Mouse (Mus musculus) cerebellum, adult 2 months (tissue): ENCODE measurements at regions not wholly inside any gene's neighbourhood (a gene's known extent, or its start where the extent isn't known, plus 50 kb on each side); places are given as distances from the start of the nearest gene placed in this dataset.

Experiments
- CTCF ChIP-seq: fragments of 200-500 bp; IDR thresholded peaks from 2 replicates; pipeline ENCODE4 v1.5.1; 2011; ENCODE audit warnings: low read depth, mild to moderate bottlenecking, control low read depth, low read length, moderate library complexity, borderline replicate concordance; ENCODE audit not compliant: insufficient read depth
- POLR2A ChIP-seq: fragments of 200-500 bp; IDR thresholded peaks from 2 replicates; pipeline ENCODE4 v1.6.1; 2011; ENCODE audit warnings: low read length, control low read depth, borderline replicate concordance; ENCODE audit not compliant: insufficient read depth

DNA sequence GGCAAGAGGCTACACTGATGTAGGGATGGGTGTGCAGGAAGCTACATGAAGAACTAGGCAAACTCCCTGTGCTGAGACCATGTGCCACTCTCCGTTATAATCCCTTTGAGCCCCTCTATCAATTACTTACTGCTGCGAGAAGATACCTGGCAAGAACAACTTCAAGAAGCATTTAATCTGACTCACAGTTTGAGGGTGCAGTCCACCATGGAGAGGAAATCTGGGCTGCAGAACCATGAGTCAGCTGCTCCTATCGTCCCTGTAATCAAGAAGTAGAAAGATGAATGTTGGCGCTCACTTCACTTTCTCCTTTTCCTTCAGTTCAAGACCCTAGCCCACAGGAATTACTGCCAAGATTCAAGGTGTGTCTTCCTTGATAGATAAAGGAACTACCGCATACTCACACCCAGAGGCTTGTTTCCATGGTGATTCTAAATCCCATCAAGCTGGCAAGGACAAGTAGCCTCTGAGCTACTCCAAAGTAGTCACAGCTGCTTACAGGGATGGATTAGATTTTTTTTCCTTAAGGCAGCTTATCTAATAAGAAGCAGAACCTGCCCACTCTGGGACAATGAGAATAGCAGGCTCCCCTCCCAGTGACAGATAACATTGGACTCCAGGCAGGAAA, 411.0 kb upstream of the Htr2a start:
- no peak for TF ChIP-seq CTCF
- no peak for TF ChIP-seq POLR2A
